Mouse (Mus musculus) CH12.LX (cell line): ENCODE results near the gene Plekhb2. TPM values are rescaled to one million over a fixed set of nuclear protein-coding genes. Genes with fewer than 3 reads are reported as not detected.

Experiments
- DNase-seq: peaks from one replicate; pipeline ENCODE4 v3.0.0-alpha.2; 2013; ENCODE audit errors: extremely low read depth
- H3K27ac ChIP-seq: 2 replicates; pipeline ENCODE4 v1.5.1; 2012; ENCODE audit warnings: low read depth, mild to moderate bottlenecking, control low read depth, moderate library complexity; ENCODE audit not compliant: insufficient read depth
- H3K27me3 ChIP-seq: replicated peaks from 2 replicates; pipeline ENCODE3; 2012; ENCODE audit warnings: inconsistent platforms
- H3K36me3 ChIP-seq, 2 experiments: replicated peaks in 1 of 2; 2 replicates each; pipeline versions ENCODE3 to v1.6.1; 2012; ENCODE audit warnings: inconsistent platforms in 1 of 2, low read length in 1 of 2, mild to moderate bottlenecking in 1 of 2, mixed read lengths in 1 of 2, moderate library complexity in 1 of 2; ENCODE audit not compliant: control insufficient read depth in 1 of 2, insufficient read depth in 1 of 2
- H3K4me1 ChIP-seq, 2 experiments: 2 replicates each; pipeline ENCODE4 v1.6.1; 2012; ENCODE audit warnings: inconsistent platforms in 1 of 2, moderate library complexity in 1 of 2; ENCODE audit not compliant: insufficient read depth in 2 of 2, control insufficient read depth in 1 of 2
- H3K4me2 ChIP-seq: 2 replicates; pipeline ENCODE4 v1.6.1; 2012; ENCODE audit warnings: low read depth, mild to moderate bottlenecking, control low read depth; ENCODE audit not compliant: poor library complexity, insufficient read depth, severe bottlenecking
- H3K4me3 ChIP-seq, 3 experiments: fragments of 150-350 bp in 1 of 3; sonication (generic) in 1 of 3; replicated peaks in 1 of 3; 2 replicates each; pipeline versions ENCODE3 to v1.5.1; 2011 to 2012; ENCODE audit warnings: low read depth in 2 of 3, low read length in 2 of 3, mild to moderate bottlenecking in 2 of 3, moderate library complexity in 2 of 3, control low read depth in 1 of 3, improper control_type of control experiment in 1 of 3, inconsistent platforms in 1 of 3, mixed read lengths in 1 of 3; ENCODE audit not compliant: poor library complexity in 1 of 3
- H3K79me2 ChIP-seq: replicated peaks from 2 replicates; pipeline ENCODE4 v1.6.1; 2012; ENCODE audit warnings: mild to moderate bottlenecking, moderate library complexity; ENCODE audit not compliant: control insufficient read depth, poor library complexity, insufficient read depth, severe bottlenecking; ENCODE audit errors: extremely low read depth
- H3K9ac ChIP-seq: 2 replicates; pipeline ENCODE4 v1.6.1; 2012; ENCODE audit warnings: low read depth, mild to moderate bottlenecking, control low read depth, moderate library complexity; ENCODE audit not compliant: insufficient read depth
- H3K9me3 ChIP-seq: replicated peaks from 2 replicates; pipeline ENCODE3; 2012; ENCODE audit warnings: low read length, inconsistent platforms, mixed read lengths
- BHLHE40 ChIP-seq: IDR thresholded peaks from 2 replicates; pipeline ENCODE4 v1.6.1; 2011; ENCODE audit warnings: mild to moderate bottlenecking, low read depth, low read length, improper control_type of control experiment
- CHD1 ChIP-seq: IDR thresholded peaks from 2 replicates; pipeline ENCODE4 v1.6.1; 2012; ENCODE audit warnings: low read depth, low read length, improper control_type of control experiment, inconsistent platforms
- CHD2 ChIP-seq: IDR thresholded peaks from 2 replicates; pipeline ENCODE4 v1.6.1; 2011; ENCODE audit warnings: low read length, improper control_type of control experiment
- CTCF ChIP-seq, 2 experiments: IDR thresholded peaks in 1 of 2; conservative IDR thresholded peaks in 1 of 2; 2 replicates each; pipeline ENCODE4 v1.5.1; 2011 to 2012; ENCODE audit warnings: low read depth in 2 of 2, low read length in 2 of 2, improper control_type of control experiment in 1 of 2, inconsistent platforms in 1 of 2, mild to moderate bottlenecking in 1 of 2, moderate library complexity in 1 of 2
- E2F4 ChIP-seq: IDR thresholded peaks from 2 replicates; pipeline ENCODE4 v1.6.1; 2011; ENCODE audit warnings: low read depth, low read length, improper control_type of control experiment; ENCODE audit not compliant: insufficient replicate concordance
- ELF1 ChIP-seq: IDR thresholded peaks from 2 replicates; pipeline ENCODE4 v1.6.1; 2014; ENCODE audit warnings: low read depth, mild to moderate bottlenecking, inconsistent platforms, low read length, improper control_type of control experiment
- EP300 ChIP-seq: IDR thresholded peaks from 2 replicates; pipeline ENCODE4 v1.6.1; 2011; ENCODE audit warnings: low read length, improper control_type of control experiment
- ETS1 ChIP-seq: conservative IDR thresholded peaks from 2 replicates; pipeline ENCODE4 v1.6.1; 2012; ENCODE audit warnings: low read depth, mild to moderate bottlenecking, inconsistent platforms, low read length, improper control_type of control experiment, moderate library complexity
- IRF4 ChIP-seq: IDR thresholded peaks from 2 replicates; pipeline ENCODE4 v1.6.1; 2014; ENCODE audit warnings: low read depth, mild to moderate bottlenecking, inconsistent platforms, low read length, improper control_type of control experiment
- JUN ChIP-seq: IDR thresholded peaks from 2 replicates; pipeline ENCODE4 v1.6.1; 2011; ENCODE audit warnings: low read depth, mild to moderate bottlenecking, low read length, improper control_type of control experiment, moderate library complexity; ENCODE audit not compliant: insufficient read depth
- JUND ChIP-seq: conservative IDR thresholded peaks from 2 replicates; pipeline ENCODE4 v1.6.1; 2011; ENCODE audit warnings: low read depth, low read length, improper control_type of control experiment
- KAT2A ChIP-seq: IDR thresholded peaks from 2 replicates; pipeline ENCODE4 v1.6.1; 2012; ENCODE audit warnings: low read length, improper control_type of control experiment, inconsistent platforms; ENCODE audit not compliant: insufficient replicate concordance
- MAFK ChIP-seq: IDR thresholded peaks from 2 replicates; pipeline ENCODE4 v1.6.1; 2011; ENCODE audit warnings: low read length, improper control_type of control experiment; ENCODE audit not compliant: insufficient replicate concordance
- MAX ChIP-seq: IDR thresholded peaks from 2 replicates; pipeline ENCODE4 v1.6.1; 2011; ENCODE audit warnings: low read length, improper control_type of control experiment
- MAZ ChIP-seq: IDR thresholded peaks from 2 replicates; pipeline ENCODE4 v1.6.1; 2012; ENCODE audit warnings: low read depth, mild to moderate bottlenecking, inconsistent platforms, low read length, improper control_type of control experiment, moderate library complexity
- MEF2A ChIP-seq: IDR thresholded peaks from 2 replicates; pipeline ENCODE4 v1.6.1; 2014; ENCODE audit warnings: low read depth, mild to moderate bottlenecking, inconsistent platforms, low read length, improper control_type of control experiment, borderline replicate concordance
- MXI1 ChIP-seq: IDR thresholded peaks from 2 replicates; pipeline ENCODE4 v1.6.1; 2011; ENCODE audit warnings: mild to moderate bottlenecking, low read depth, low read length, improper control_type of control experiment
- MYC ChIP-seq: IDR thresholded peaks from 2 replicates; pipeline ENCODE4 v1.6.1; 2011; ENCODE audit warnings: low read depth, mild to moderate bottlenecking, improper control_type of control experiment, low read length
- NELFE ChIP-seq: IDR thresholded peaks from 2 replicates; pipeline ENCODE4 v1.6.1; 2011; ENCODE audit warnings: low read depth, low read length, improper control_type of control experiment
- NRF1 ChIP-seq: IDR thresholded peaks from 2 replicates; pipeline ENCODE4 v1.6.1; 2014; ENCODE audit warnings: low read depth, mild to moderate bottlenecking, inconsistent platforms, low read length, improper control_type of control experiment, moderate library complexity
- POLR2A ChIP-seq: IDR thresholded peaks from 2 replicates; pipeline ENCODE4 v1.6.1; 2011; ENCODE audit warnings: low read depth, mild to moderate bottlenecking, improper control_type of control experiment, low read length
- POLR2AphosphoS2 ChIP-seq: IDR thresholded peaks from 2 replicates; pipeline ENCODE4 v1.6.1; 2011; ENCODE audit warnings: low read depth, low read length, improper control_type of control experiment
- RAD21 ChIP-seq: IDR thresholded peaks from 2 replicates; pipeline ENCODE4 v1.6.1; 2011; ENCODE audit warnings: low read depth, mild to moderate bottlenecking, low read length, improper control_type of control experiment, moderate library complexity
- RCOR1 ChIP-seq: conservative IDR thresholded peaks from 2 replicates; pipeline ENCODE4 v1.6.1; 2012; ENCODE audit warnings: low read depth, mild to moderate bottlenecking, inconsistent platforms, low read length, improper control_type of control experiment
- SIN3A ChIP-seq: IDR thresholded peaks from 2 replicates; pipeline ENCODE4 v1.6.1; 2012; ENCODE audit warnings: low read length, improper control_type of control experiment, inconsistent platforms
- SMC3 ChIP-seq: IDR thresholded peaks from 2 replicates; pipeline ENCODE4 v1.6.1; 2011; ENCODE audit warnings: low read depth, low read length, improper control_type of control experiment
- TBP ChIP-seq: conservative IDR thresholded peaks from 2 replicates; pipeline ENCODE4 v1.6.1; 2011; ENCODE audit warnings: low read depth, low read length, improper control_type of control experiment
- TCF12 ChIP-seq: IDR thresholded peaks from 2 replicates; pipeline ENCODE4 v1.6.1; 2014; ENCODE audit warnings: low read depth, mild to moderate bottlenecking, inconsistent platforms, low read length, improper control_type of control experiment
- USF2 ChIP-seq: conservative IDR thresholded peaks from 2 replicates; pipeline ENCODE4 v1.6.1; 2011; ENCODE audit warnings: low read depth, low read length, improper control_type of control experiment
- ZC3H11A ChIP-seq: IDR thresholded peaks from 2 replicates; pipeline ENCODE4 v1.6.1; 2012; ENCODE audit warnings: low read depth, mild to moderate bottlenecking, inconsistent platforms, low read length, improper control_type of control experiment
- ZKSCAN1 ChIP-seq: IDR thresholded peaks from 2 replicates; pipeline ENCODE4 v1.6.1; 2012; ENCODE audit warnings: low read depth, inconsistent platforms, low read length, improper control_type of control experiment, borderline replicate concordance
- ZNF384 ChIP-seq: IDR thresholded peaks from 2 replicates; pipeline ENCODE4 v1.6.1; 2012; ENCODE audit warnings: low read depth, low read length, improper control_type of control experiment, inconsistent platforms
- dilution Hi-C: fragments of 300-500 bp; cut with MboI; formaldehyde crosslinking; loops from 2 replicates; pipeline ENCODE4 v1.14.3; 2020; ENCODE audit warnings: low sequenced_read_pairs; ENCODE audit not compliant: extremely low pct_unique_long_range_greater_than_20kb, extremely low pct_ligation_motif_present
- in situ Hi-C: fragments of 300-500 bp; cut with MboI; formaldehyde crosslinking; loops from 3 replicates; pipeline ENCODE4 v1.14.3; 2019; ENCODE audit warnings: low sequenced_read_pairs, low pct_ligation_motif_present, low pct_unique_long_range_greater_than_20kb, mixed read lengths
- polyA plus RNA-seq: library from polyadenylated mRNA; unstranded; fragments of >175 nt; gene quantifications from 2 replicates; pipeline ENCODE4 v1.2.1, GENCODE M21; 2012; ENCODE audit warnings: low read depth; ENCODE audit not compliant: insufficient read length
- total RNA-seq, 2 experiments: library from RNA; depleted of rRNA; stranded (reverse); fragments of 300-350 nt in 1 of 2; fragments of >200 nt in 1 of 2; gene quantifications; 2 replicates each; pipeline ENCODE4 v1.2.3; 2012 to 2014

Plekhb2 gene
- total RNA-seq (2012; rRNA removed) (15.4 and 21.0 TPM in 2 replicates), total RNA-seq (2014; rRNA removed) (23.8 and 24.6 TPM in 2 replicates), polyA plus RNA-seq (30.2 and 44.8 TPM in 2 replicates)

DNA sequence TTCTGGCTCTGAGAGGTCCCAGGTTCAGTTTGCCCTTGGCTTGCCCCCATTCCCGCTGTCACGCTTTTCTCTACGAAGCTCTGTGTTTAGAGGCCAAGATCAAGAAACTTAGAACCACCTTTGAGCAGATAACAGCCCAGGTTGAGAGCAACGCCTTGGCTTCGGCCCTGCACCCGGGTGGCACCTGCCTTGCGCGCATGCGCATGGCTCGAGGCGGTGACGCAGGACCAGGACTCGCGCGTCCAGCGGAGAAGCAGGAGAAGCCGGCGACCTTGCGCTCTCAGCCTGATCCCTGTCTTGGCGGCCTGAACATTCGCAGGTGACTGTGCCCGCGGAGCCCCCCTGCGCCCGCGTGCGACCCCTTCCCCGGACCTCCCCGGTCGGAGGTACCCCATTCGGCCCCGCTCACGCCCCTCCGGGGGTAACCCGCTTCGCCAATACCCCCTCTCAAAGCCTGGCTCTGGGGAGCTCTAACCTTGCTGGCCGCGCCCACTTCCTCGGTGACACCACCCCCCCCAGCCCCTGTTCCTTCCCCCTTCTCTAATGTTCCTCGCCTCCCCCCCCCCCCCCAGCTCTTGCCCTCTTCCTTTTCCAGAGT, at the start of gene Plekhb2:
Gene Plekhb2 (plus strand): TSS at position 232 of the 598 bp plus-strand sequence.
- Histone ChIP-seq H3K27me3 (no peaks in the 10 kb centered on the region), H3K4me1 (peaks cover 9 to 31% of the 10 kb centered on the region in 2 experiments), H3K4me3 (peak within 1 kb of the TSS; percentile 73 to 80 (median 79)), H3K9me3 (no peaks in the 10 kb centered on the region), H3K36me3 (peaks cover 0 to 6% of the 10 kb centered on the region in 2 experiments), H3K4me2 (peak within 1 kb of the TSS; percentile 72)
- DNase-seq = peak; percentile 82
- in situ Hi-C loops = no loop called here
- dilution Hi-C loops = no loop called here
- TF ChIP-seq MXI1 (no peak; the same call in 1 of the 2 replicates), RCOR1 (no peak), MAX (peak; percentile 31; the same call in 1 of the 2 replicates), MAFK (no peak), IRF4 (no peak), ZKSCAN1 (no peak), JUND (no peak), JUN (no peak), POLR2A (peak; percentile 85), ELF1 (no peak), RAD21 (no peak), MEF2A (no peak), E2F4 (no peak), MAZ (no peak), TCF12 (peak; percentile 55), SMC3 (no peak), MYC (no peak), KAT2A (no peak), ZC3H11A (no peak), NELFE (peak; percentile 83; the same call in 1 of the 2 replicates), EP300 (no peak), BHLHE40 (peak; percentile 67), POLR2AphosphoS2 (no peak; the same call in 1 of the 2 replicates), CTCF (conservative IDR thresholded peaks at IDR 0.05 in 1 of 2, IDR thresholded peaks at IDR 0.05 in 1 of 2; ENCODE audit: low read depth in 2 of 2, low read length in 2 of 2) (no peak), NRF1 (peak; percentile 94), SIN3A (peak; percentile 69; the same call in 1 of the 2 replicates), USF2 (no peak), CHD1 (no peak), TBP (0 out of 2 replicates have a peak, but pooled peaks have one; percentile 51), ETS1 (no peak), CHD2 (no peak), ZNF384 (no peak)
- TF ChIP-seq, all 38 proteins: peak for 8
- no peak within 1 kb of the TSS for H3K27ac ChIP-seq
- H3K79me2 ChIP-seq = 0 out of 2 replicates have a peak, but pooled peaks cover under 1% of the 10 kb centered on the region
- H3K9ac ChIP-seq = peak within 1 kb of the TSS; percentile 64
